Mouse (Mus musculus): Measurements from ENCODE around the gene Mif4gd. TPM values are rescaled to one million over a fixed set of nuclear protein-coding genes. Genes with fewer than 3 reads are reported as not detected.
A peak's percentile ranks its signal among the peaks of the same experiment; 100 is the strongest.

Gene Mif4gd
- polyA plus RNA-seq, 1 experiment, result 445 TPM

- H3K27me3 ChIP-seq (ENCODE audit: control insufficient read depth, insufficient read depth, low read length), result no peaks in the 10 kb centered on the region
- H3K36me3 ChIP-seq (ENCODE audit: control insufficient read depth, insufficient read depth, low read length), result peaks cover 3% of the 10 kb centered on the region
- peak overlapping the region; percentile 99 for H3K27ac ChIP-seq (ENCODE audit: control insufficient read depth, insufficient read depth, low read depth, low read length)
- peaks cover 8% of the 10 kb centered on the region for H3K4me1 ChIP-seq (ENCODE audit: control insufficient read depth, insufficient read depth, low read length)
- peak overlapping the region; percentile 93 for H3K4me3 ChIP-seq (ENCODE audit: control insufficient read depth, low read depth, low read length)
- TF ChIP-seq CTCF (IDR thresholded peaks at IDR 0.05; ENCODE audit: control insufficient read depth, insufficient read depth, insufficient replicate concordance, low read depth, low read length), result no peak
- no peak for TF ChIP-seq POLR2A (IDR thresholded peaks at IDR 0.05; ENCODE audit: control insufficient read depth, low read depth, low read length)
Observed at GRCm38 (mm10) chr11:115612059-115612409, 735 bp downstream of the Mif4gd start.

- H3K4me3 ChIP-seq (ENCODE audit: control insufficient read depth, low read depth, low read length), result peak overlapping the region; percentile 93
- H3K36me3 ChIP-seq (ENCODE audit: control insufficient read depth, insufficient read depth, low read length), result peaks cover 4% of the 10 kb centered on the region
Observed at GRCm38 (mm10) chr11:115611173-115611572, 1.6 kb downstream of the Mif4gd start.

GRCm38 (mm10) chr11:115609576-115609975, 3.2 kb downstream of the Mif4gd start:
- TF ChIP-seq POLR2A (IDR thresholded peaks at IDR 0.05; ENCODE audit: control insufficient read depth, low read depth, low read length) (no peak), CTCF (IDR thresholded peaks at IDR 0.05; ENCODE audit: control insufficient read depth, insufficient read depth, insufficient replicate concordance, low read depth, low read length) (no peak)

More at GRCm38 (mm10) chr11:115611173-115611572, 1.6 kb downstream of the Mif4gd start:
- Histone ChIP-seq H3K4me1 (ENCODE audit: control insufficient read depth, insufficient read depth, low read length) (peaks cover 8% of the 10 kb centered on the region), H3K27ac (ENCODE audit: control insufficient read depth, insufficient read depth, low read depth, low read length) (peak overlapping the region; percentile 99; the same call in 1 of the 2 replicates), H3K27me3 (ENCODE audit: control insufficient read depth, insufficient read depth, low read length) (no peaks in the 10 kb centered on the region)
- TF ChIP-seq CTCF (IDR thresholded peaks at IDR 0.05; ENCODE audit: control insufficient read depth, insufficient read depth, insufficient replicate concordance, low read depth, low read length) (no peak), POLR2A (IDR thresholded peaks at IDR 0.05; ENCODE audit: control insufficient read depth, low read depth, low read length) (0 out of 2 replicates have a peak, but pooled peaks have one; percentile 13)

GRCm38 (mm10) chr11:115608421-115609399, 4.1 kb downstream of the Mif4gd start:
- Histone ChIP-seq H3K4me3 (ENCODE audit: control insufficient read depth, low read depth, low read length) (no peak overlapping the region), H3K4me1 (ENCODE audit: control insufficient read depth, insufficient read depth, low read length) (peaks cover 8% of the 10 kb centered on the region), H3K36me3 (ENCODE audit: control insufficient read depth, insufficient read depth, low read length) (peaks cover 4% of the 10 kb centered on the region), H3K27me3 (ENCODE audit: control insufficient read depth, insufficient read depth, low read length) (no peaks in the 10 kb centered on the region), H3K27ac (ENCODE audit: control insufficient read depth, insufficient read depth, low read depth, low read length) (no peak overlapping the region)
- no peak for TF ChIP-seq CTCF (IDR thresholded peaks at IDR 0.05; ENCODE audit: control insufficient read depth, insufficient read depth, insufficient replicate concordance, low read depth, low read length)
- TF ChIP-seq POLR2A (IDR thresholded peaks at IDR 0.05; ENCODE audit: control insufficient read depth, low read depth, low read length), result no peak; the same call in 1 of the 2 replicates

More at GRCm38 (mm10) chr11:115609576-115609975, 3.2 kb downstream of the Mif4gd start:
- Histone ChIP-seq H3K27me3 (ENCODE audit: control insufficient read depth, insufficient read depth, low read length) (no peaks in the 10 kb centered on the region), H3K4me1 (ENCODE audit: control insufficient read depth, insufficient read depth, low read length) (peaks cover 8% of the 10 kb centered on the region), H3K36me3 (ENCODE audit: control insufficient read depth, insufficient read depth, low read length) (peaks cover 4% of the 10 kb centered on the region), H3K4me3 (ENCODE audit: control insufficient read depth, low read depth, low read length) (no peak overlapping the region), H3K27ac (ENCODE audit: control insufficient read depth, insufficient read depth, low read depth, low read length) (no peak overlapping the region)

- Histone ChIP-seq H3K36me3 (ENCODE audit: control insufficient read depth, insufficient read depth, low read length) (peaks cover 3% of the 10 kb centered on the region), H3K27ac (ENCODE audit: control insufficient read depth, insufficient read depth, low read depth, low read length) (no peak overlapping the region), H3K4me1 (ENCODE audit: control insufficient read depth, insufficient read depth, low read length) (peaks cover 4% of the 10 kb centered on the region), H3K4me3 (ENCODE audit: control insufficient read depth, low read depth, low read length) (no peak overlapping the region), H3K27me3 (ENCODE audit: control insufficient read depth, insufficient read depth, low read length) (no peaks in the 10 kb centered on the region)
- TF ChIP-seq POLR2A (IDR thresholded peaks at IDR 0.05; ENCODE audit: control insufficient read depth, low read depth, low read length), result no peak
- TF ChIP-seq CTCF (IDR thresholded peaks at IDR 0.05; ENCODE audit: control insufficient read depth, insufficient read depth, insufficient replicate concordance, low read depth, low read length), result no peak
Observed at GRCm38 (mm10) chr11:115606733-115607132, 6.0 kb downstream of the Mif4gd start.

- H3K36me3 ChIP-seq (ENCODE audit: control insufficient read depth, insufficient read depth, low read length), result peaks cover 1% of the 10 kb centered on the region; the same call in 1 of the 2 replicates
- peak overlapping the region; percentile 98 for H3K27ac ChIP-seq (ENCODE audit: control insufficient read depth, insufficient read depth, low read depth, low read length)
- H3K4me1 ChIP-seq (ENCODE audit: control insufficient read depth, insufficient read depth, low read length), result peaks cover 2% of the 10 kb centered on the region
- peak overlapping the region; percentile 87 for H3K4me3 ChIP-seq (ENCODE audit: control insufficient read depth, low read depth, low read length)
- TF ChIP-seq POLR2A (IDR thresholded peaks at IDR 0.05; ENCODE audit: control insufficient read depth, low read depth, low read length) (no peak; the same call in 1 of the 2 replicates), CTCF (IDR thresholded peaks at IDR 0.05; ENCODE audit: control insufficient read depth, insufficient read depth, insufficient replicate concordance, low read depth, low read length) (no peak)
- H3K27me3 ChIP-seq (ENCODE audit: control insufficient read depth, insufficient read depth, low read length), result no peaks in the 10 kb centered on the region
Observed at GRCm38 (mm10) chr11:115604304-115604696, 8.5 kb downstream of the Mif4gd start.

All from testis, adult 2 months (tissue).